Mouse (Mus musculus) testis, adult 2 months (tissue): ENCODE measurements at regions not wholly inside any gene's neighbourhood (a gene's known extent, or its start where the extent isn't known, plus 50 kb on each side); places are given as distances from the start of the nearest gene placed in this dataset.

Experiments used
- H3K27ac ChIP-seq: fragments of 200-500 bp; 2 replicates; pipeline ENCODE4 v1.5.1; 2012; ENCODE audit warnings: low read depth, low read length; ENCODE audit not compliant: control insufficient read depth, insufficient read depth
- H3K27me3 ChIP-seq: fragments of 200-500 bp; 2 replicates; pipeline ENCODE4 v1.6.1; 2012; ENCODE audit warnings: mild to moderate bottlenecking, low read length, moderate library complexity; ENCODE audit not compliant: control insufficient read depth, insufficient read depth
- H3K36me3 ChIP-seq: fragments of 200-500 bp; 2 replicates; pipeline ENCODE4 v1.6.1; 2012; ENCODE audit warnings: mild to moderate bottlenecking, low read length; ENCODE audit not compliant: control insufficient read depth, insufficient read depth
- H3K4me1 ChIP-seq: fragments of 200-500 bp; 2 replicates; pipeline ENCODE4 v1.6.1; 2012; ENCODE audit warnings: low read length; ENCODE audit not compliant: control insufficient read depth, insufficient read depth
- H3K4me3 ChIP-seq: fragments of 200-500 bp; 2 replicates; pipeline ENCODE4 v1.5.1; 2012; ENCODE audit warnings: low read depth, mild to moderate bottlenecking, low read length, moderate library complexity, mixed read lengths; ENCODE audit not compliant: control insufficient read depth
- CTCF ChIP-seq: fragments of 200-500 bp; IDR thresholded peaks from 2 replicates; pipeline ENCODE4 v1.5.1; 2012; ENCODE audit warnings: low read depth, mild to moderate bottlenecking, inconsistent platforms, low read length, moderate library complexity; ENCODE audit not compliant: control insufficient read depth, insufficient read depth, insufficient replicate concordance
- POLR2A ChIP-seq: fragments of 200-500 bp; IDR thresholded peaks from 2 replicates; pipeline ENCODE4 v1.6.1; 2012; ENCODE audit warnings: low read depth, mild to moderate bottlenecking, inconsistent platforms, low read length, moderate library complexity; ENCODE audit not compliant: control insufficient read depth

- no peaks in the 10 kb centered on the region for H3K27me3 ChIP-seq
- H3K36me3 ChIP-seq = no peaks in the 10 kb centered on the region
- no peak overlapping the region for H3K27ac ChIP-seq
- TF ChIP-seq POLR2A = no peak
- no peak for TF ChIP-seq CTCF
- H3K4me1 ChIP-seq = no peaks in the 10 kb centered on the region
- no peak overlapping the region for H3K4me3 ChIP-seq
Observed at GRCm38 (mm10) chr11:6889660-6890185, 52.3 kb upstream of the Gm11983 start.

DNA sequence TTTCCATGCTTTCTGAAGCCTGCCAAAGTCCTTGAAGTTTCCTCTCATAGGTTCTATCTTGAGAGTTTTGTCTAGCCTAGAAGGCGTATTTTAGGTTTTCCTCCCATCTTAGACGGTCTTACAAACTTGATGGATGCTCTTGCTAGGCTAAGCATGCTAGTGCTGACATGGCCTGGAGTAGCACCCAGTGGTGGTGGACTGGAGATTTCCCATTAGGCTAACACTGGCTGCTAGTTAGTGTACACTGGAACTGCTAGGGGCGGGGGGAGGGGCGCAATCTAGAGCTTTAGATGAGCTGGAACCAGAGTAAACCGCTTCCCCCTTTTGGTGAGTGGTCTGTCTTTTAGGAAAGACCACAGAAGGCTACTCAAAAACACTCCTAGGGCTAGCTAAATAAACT is 51.7 kb upstream of the Gm11983 start:
- TF ChIP-seq CTCF = no peak
- TF ChIP-seq POLR2A = no peak
- H3K4me1 ChIP-seq = no peaks in the 10 kb centered on the region
- no peak overlapping the region for H3K4me3 ChIP-seq
- no peaks in the 10 kb centered on the region for H3K36me3 ChIP-seq
- H3K27ac ChIP-seq = no peak overlapping the region
- no peaks in the 10 kb centered on the region for H3K27me3 ChIP-seq
